Mouse (Mus musculus): ENCODE measurements around the gene Plxna2. TPM values are rescaled to one million over a fixed set of nuclear protein-coding genes. Genes with fewer than 3 reads are reported as not detected.

Plxna2 gene
- polyA plus RNA-seq, 1 experiment from 2014 or later: 48.3 TPM

DNA sequence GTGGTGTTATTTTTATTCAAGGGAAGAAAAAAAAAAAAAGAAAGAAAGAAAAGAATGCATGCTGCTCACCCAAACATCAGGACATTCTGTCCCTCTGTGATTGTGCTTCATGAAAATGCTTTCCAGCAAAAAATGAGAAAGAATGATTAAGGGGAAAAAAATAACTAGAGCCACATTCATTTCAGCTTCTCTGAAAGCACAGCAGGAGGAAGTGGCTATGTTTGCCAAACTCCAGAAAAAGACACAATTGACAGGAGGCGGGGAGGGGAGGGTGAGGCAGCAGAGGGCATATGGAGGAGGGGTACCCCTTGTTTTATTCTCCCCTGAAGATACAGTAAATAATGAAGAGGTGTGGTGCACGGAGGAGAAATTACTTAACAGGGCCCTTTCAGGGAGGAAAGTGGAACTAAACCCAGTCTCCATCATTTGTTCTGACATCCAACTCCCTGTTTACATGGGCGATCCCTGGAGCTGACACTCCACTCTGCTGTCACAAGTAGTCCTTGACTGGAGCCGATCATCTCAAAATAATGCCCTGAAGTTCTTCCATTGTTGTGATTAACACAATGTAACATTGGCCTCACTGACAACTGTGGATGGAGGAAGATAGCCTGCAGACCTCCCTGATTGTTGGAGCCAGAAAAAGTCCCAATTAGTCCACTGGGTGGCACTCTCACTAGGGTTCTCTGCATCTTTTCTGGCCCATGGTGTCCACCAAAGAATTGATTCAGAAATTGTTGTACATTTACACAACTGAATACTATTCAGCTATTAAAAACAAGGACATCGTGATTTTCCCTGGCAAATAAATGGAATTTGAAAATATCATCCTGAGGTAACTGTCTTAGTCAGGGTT lies 10.4 kb upstream of the Plxna2 start:
- Histone ChIP-seq H3K9ac (no peak overlapping the region), H3K9me3 (ENCODE audit: control insufficient read depth, low read length) (no peaks in the 10 kb centered on the region), H3K4me1 (replicated peaks; ENCODE audit: control insufficient read depth, insufficient read depth, low read length) (no peaks in the 10 kb centered on the region), H3K4me3 (replicated peaks; ENCODE audit: low read length) (no peak overlapping the region), H3K4me2 (replicated peaks) (no peak overlapping the region), H3K27ac (no peak overlapping the region), H3K36me3 (replicated peaks; ENCODE audit: control insufficient read depth, insufficient read depth) (no peaks in the 10 kb centered on the region), H3K27me3 (ENCODE audit: control insufficient read depth, insufficient read depth, low read length) (no peaks in the 10 kb centered on the region)
- ATAC-seq (ENCODE audit: low FRiP score): no peak
- WGBS: 54% methylated on average over 5 of the region's 5 CpGs
- DNase-seq (ENCODE audit: low spot score): no peak

DNA sequence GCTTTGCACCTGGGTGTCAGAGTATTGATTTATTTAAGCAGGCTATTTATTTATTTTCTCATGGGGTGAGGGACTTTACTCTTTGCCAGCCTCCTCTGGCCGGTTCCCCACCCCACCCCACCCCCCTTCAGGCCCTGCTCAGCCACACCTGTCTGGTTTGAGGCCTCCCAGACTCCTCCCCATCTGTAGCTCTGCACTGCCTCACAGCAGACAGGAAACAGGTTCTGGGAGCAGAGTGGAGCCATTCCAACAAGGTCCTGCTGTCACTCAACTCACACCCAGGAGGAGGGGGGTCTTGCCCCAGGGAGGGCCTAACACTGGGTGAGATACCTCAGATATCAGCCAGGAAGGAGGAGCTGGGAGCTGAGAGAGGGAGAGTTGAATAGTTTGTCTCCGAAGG lies 7.5 kb upstream of the Plxna2 start:
- WGBS: 16% methylated on average over 2 of the region's 2 CpGs
- H3K27me3 ChIP-seq (ENCODE audit: control insufficient read depth, insufficient read depth, low read length): no peaks in the 10 kb centered on the region
- H3K4me3 ChIP-seq (replicated peaks; ENCODE audit: low read length): no peak overlapping the region
- no peaks in the 10 kb centered on the region for H3K36me3 ChIP-seq (replicated peaks; ENCODE audit: control insufficient read depth, insufficient read depth)
- H3K9me3 ChIP-seq (ENCODE audit: control insufficient read depth, low read length): no peaks in the 10 kb centered on the region
- no peak overlapping the region for H3K27ac ChIP-seq
- DNase-seq (ENCODE audit: low spot score) (no peak), ATAC-seq (ENCODE audit: low FRiP score) (no peak)
- H3K9ac ChIP-seq: no peak overlapping the region
- no peak overlapping the region for H3K4me2 ChIP-seq (replicated peaks)
- 0 out of 2 replicates have a peak, but pooled peaks cover 6% of the 10 kb centered on the region for H3K4me1 ChIP-seq (replicated peaks; ENCODE audit: control insufficient read depth, insufficient read depth, low read length)

DNA sequence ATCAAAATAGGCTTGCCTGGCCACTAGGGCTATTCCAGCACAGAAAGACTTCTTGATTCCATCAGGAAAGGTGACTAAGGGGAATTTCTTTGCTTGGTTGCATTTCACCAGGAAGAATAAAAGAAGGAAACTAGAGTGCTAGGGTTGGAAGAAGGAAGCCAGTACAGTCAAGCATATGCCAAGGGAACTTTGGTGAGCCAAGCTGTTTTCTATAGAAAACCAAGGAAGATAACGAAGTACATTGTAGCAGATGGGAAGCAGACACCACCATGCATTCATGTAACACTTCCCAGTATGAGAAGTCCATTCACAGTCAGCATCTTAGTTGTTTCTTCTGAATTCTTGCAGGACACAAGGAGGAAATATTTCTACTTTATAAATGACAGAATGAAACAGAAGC lies 5.4 kb upstream of the Plxna2 start:
- Histone ChIP-seq H3K4me2 (replicated peaks) (no peak overlapping the region), H3K4me1 (replicated peaks; ENCODE audit: control insufficient read depth, insufficient read depth, low read length) (0 out of 2 replicates have a peak, but pooled peaks cover 6% of the 10 kb centered on the region), H3K9ac (no peak overlapping the region), H3K27ac (no peak overlapping the region), H3K27me3 (ENCODE audit: control insufficient read depth, insufficient read depth, low read length) (no peaks in the 10 kb centered on the region), H3K9me3 (ENCODE audit: control insufficient read depth, low read length) (no peaks in the 10 kb centered on the region), H3K36me3 (replicated peaks; ENCODE audit: control insufficient read depth, insufficient read depth) (no peaks in the 10 kb centered on the region), H3K4me3 (replicated peaks; ENCODE audit: low read length) (no peak overlapping the region)
- ATAC-seq (ENCODE audit: low FRiP score) (no peak), DNase-seq (ENCODE audit: low spot score) (no peak)
- WGBS: 71% methylated on average over 1 of the region's 1 CpGs

DNA sequence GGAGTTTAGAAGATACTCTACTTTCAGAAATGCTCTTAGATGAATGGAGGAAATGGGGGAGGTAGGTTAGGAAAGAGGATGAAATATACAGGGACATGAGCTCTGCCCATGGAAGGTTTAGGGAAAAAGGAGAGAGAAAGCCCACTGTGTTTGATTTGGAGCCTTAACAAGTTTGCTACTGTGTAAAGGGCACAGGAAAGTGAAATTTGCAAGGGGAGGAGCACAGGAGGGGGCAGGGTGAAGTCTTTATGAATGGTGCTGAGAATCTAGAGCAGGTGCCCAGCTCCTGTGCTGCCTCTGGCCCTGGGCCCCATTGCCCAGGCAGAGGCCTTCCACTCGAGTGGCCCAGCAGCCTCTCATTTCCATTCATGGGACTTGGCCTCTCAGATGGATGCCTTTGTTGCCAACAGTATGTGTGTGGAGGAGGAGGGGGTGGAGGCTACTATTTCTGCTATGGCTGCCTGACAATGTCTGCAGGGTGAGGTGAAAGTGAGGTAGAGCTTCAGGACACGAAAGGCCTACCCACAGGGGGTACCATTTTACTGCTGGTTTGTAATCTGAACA lies 4.7 kb upstream of the Plxna2 start:
- no peaks in the 10 kb centered on the region for H3K9me3 ChIP-seq (ENCODE audit: control insufficient read depth, low read length)
- WGBS: 11% methylated on average over 2 of the region's 2 CpGs
- H3K36me3 ChIP-seq (replicated peaks; ENCODE audit: control insufficient read depth, insufficient read depth): no peaks in the 10 kb centered on the region
- H3K4me1 ChIP-seq (replicated peaks; ENCODE audit: control insufficient read depth, insufficient read depth, low read length): 0 out of 2 replicates have a peak, but pooled peaks cover 6% of the 10 kb centered on the region
- H3K27me3 ChIP-seq (ENCODE audit: control insufficient read depth, insufficient read depth, low read length): no peaks in the 10 kb centered on the region
- DNase-seq (ENCODE audit: low spot score) (peak; percentile 31), ATAC-seq (ENCODE audit: low FRiP score) (peak; percentile 67; the same call in 1 of the 2 replicates)
- no peak overlapping the region for H3K4me3 ChIP-seq (replicated peaks; ENCODE audit: low read length)
- no peak overlapping the region for H3K27ac ChIP-seq
- H3K9ac ChIP-seq: no peak overlapping the region
- no peak overlapping the region for H3K4me2 ChIP-seq (replicated peaks)

DNA sequence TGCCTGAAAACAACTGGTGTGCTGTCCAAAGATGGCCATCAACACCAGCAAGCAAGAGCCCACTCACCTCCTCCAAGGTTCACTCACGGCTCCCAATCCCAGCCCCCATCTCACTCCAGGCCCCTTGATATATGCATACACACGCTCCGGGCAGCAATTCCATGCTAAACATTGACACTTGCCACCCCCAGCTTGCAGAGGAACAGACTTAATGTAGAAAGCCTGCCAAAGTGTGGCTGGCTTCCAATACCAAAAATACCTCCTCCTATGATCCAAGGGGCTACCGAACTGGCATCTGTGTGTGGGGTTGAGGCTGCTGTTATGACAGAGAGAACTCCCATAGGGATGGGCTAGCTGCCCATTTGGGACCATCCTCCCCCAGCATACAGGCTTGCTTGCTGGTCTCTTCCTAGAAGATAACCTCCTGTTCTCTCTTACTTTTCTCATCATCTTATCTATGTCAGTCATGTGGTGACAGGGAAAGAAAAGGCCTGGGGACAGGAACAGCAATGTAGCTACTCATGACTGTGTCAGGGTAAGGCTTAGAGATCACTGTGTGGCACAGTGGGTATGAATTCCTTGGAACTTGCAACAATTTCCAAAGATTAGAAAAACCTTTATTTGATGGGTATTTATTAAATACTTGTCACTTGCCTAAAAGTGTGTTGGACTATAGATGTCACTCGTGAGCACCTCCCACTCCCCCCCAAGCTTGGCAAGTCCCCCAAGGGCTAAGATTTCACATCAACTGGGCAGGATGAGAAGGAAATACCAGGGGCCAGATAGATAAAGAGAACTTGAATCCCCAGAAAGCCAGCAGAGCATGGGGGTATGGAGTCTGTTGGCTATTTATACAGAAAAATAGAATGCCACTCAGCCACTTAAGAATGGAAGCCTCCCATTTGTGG lies 3.8 kb upstream of the Plxna2 start:
- ATAC-seq (ENCODE audit: low FRiP score): no peak
- Histone ChIP-seq H3K27ac (no peak overlapping the region), H3K9ac (no peak overlapping the region)

DNA sequence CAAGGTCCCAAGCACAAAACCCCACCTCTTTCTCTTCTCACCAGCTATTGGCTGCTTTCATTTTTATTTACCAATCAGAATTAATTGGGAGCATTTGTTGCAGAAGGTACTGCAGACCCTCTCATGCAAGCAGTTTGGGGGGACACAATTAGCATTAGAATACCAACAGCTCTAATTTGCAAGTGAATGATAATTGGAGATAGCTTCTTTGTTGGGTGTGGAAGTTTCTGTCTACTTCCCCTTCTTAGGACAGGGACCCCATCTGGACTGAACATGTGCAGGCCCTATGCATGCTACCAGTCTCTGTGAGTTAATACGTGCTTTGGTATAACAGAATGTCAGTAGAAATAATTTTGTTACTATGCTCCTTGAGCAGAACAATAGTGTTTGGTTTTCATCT lies 1.9 kb upstream of the Plxna2 start:
- Histone ChIP-seq H3K27ac (no peak overlapping the region), H3K9me3 (ENCODE audit: control insufficient read depth, low read length) (no peaks in the 10 kb centered on the region), H3K4me1 (replicated peaks; ENCODE audit: control insufficient read depth, insufficient read depth, low read length) (0 out of 2 replicates have a peak, but pooled peaks cover 6% of the 10 kb centered on the region), H3K36me3 (replicated peaks; ENCODE audit: control insufficient read depth, insufficient read depth) (no peaks in the 10 kb centered on the region), H3K9ac (no peak overlapping the region), H3K4me2 (replicated peaks) (no peak overlapping the region), H3K27me3 (ENCODE audit: control insufficient read depth, insufficient read depth, low read length) (no peaks in the 10 kb centered on the region), H3K4me3 (replicated peaks; ENCODE audit: low read length) (no peak overlapping the region)
- DNase-seq (ENCODE audit: low spot score) (no peak), ATAC-seq (ENCODE audit: low FRiP score) (no peak)
- 34% methylated on average over 1 of the region's 1 CpGs for WGBS

More for the DNA sequence above, 3.8 kb upstream of the Plxna2 start:
- no peak for DNase-seq (ENCODE audit: low spot score)
- Histone ChIP-seq H3K4me2 (replicated peaks) (no peak overlapping the region), H3K27me3 (ENCODE audit: control insufficient read depth, insufficient read depth, low read length) (no peaks in the 10 kb centered on the region), H3K9me3 (ENCODE audit: control insufficient read depth, low read length) (no peaks in the 10 kb centered on the region), H3K4me3 (replicated peaks; ENCODE audit: low read length) (no peak overlapping the region), H3K36me3 (replicated peaks; ENCODE audit: control insufficient read depth, insufficient read depth) (no peaks in the 10 kb centered on the region), H3K4me1 (replicated peaks; ENCODE audit: control insufficient read depth, insufficient read depth, low read length) (0 out of 2 replicates have a peak, but pooled peaks cover 6% of the 10 kb centered on the region)
- WGBS: 60% methylated on average over 5 of the region's 5 CpGs

DNA sequence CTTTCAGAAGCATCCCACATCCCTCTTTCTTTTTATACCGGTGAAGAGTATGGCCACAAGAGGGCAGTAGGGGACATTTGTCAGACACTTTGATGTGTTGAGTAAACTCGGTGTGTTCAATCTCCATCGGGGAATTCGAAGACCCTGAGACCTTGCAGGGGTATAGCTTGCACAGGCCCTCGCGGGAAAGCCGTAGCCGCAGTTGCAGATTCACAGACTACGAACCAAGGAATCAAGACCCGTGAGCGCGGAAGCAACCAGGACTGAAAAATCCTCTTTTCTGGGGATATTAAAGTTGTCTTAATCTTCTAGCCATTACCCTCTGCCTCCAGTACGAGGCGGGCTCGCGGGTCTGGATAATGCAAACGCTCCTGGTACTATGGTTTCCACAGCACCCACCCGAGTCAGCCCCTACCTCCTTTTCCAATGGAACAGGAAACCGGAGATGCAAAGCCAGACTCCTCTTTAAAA lies 858 bp downstream of the Plxna2 start:
- Histone ChIP-seq H3K4me1 (replicated peaks; ENCODE audit: control insufficient read depth, insufficient read depth, low read length) (peaks cover 25% of the 10 kb centered on the region), H3K27ac (peak overlapping the region; percentile 91), H3K27me3 (ENCODE audit: control insufficient read depth, insufficient read depth, low read length) (no peaks in the 10 kb centered on the region), H3K4me2 (replicated peaks) (peak overlapping the region; percentile 76), H3K36me3 (replicated peaks; ENCODE audit: control insufficient read depth, insufficient read depth) (no peaks in the 10 kb centered on the region), H3K9ac (peak overlapping the region; percentile 96), H3K4me3 (replicated peaks; ENCODE audit: low read length) (peak overlapping the region; percentile 79), H3K9me3 (ENCODE audit: control insufficient read depth, low read length) (no peaks in the 10 kb centered on the region)
- peak; percentile 91 for DNase-seq (ENCODE audit: low spot score)
- ATAC-seq (ENCODE audit: low FRiP score): peak; percentile 44; the same call in 1 of the 2 replicates
- 1% methylated on average over 19 of the region's 19 CpGs for WGBS

DNA sequence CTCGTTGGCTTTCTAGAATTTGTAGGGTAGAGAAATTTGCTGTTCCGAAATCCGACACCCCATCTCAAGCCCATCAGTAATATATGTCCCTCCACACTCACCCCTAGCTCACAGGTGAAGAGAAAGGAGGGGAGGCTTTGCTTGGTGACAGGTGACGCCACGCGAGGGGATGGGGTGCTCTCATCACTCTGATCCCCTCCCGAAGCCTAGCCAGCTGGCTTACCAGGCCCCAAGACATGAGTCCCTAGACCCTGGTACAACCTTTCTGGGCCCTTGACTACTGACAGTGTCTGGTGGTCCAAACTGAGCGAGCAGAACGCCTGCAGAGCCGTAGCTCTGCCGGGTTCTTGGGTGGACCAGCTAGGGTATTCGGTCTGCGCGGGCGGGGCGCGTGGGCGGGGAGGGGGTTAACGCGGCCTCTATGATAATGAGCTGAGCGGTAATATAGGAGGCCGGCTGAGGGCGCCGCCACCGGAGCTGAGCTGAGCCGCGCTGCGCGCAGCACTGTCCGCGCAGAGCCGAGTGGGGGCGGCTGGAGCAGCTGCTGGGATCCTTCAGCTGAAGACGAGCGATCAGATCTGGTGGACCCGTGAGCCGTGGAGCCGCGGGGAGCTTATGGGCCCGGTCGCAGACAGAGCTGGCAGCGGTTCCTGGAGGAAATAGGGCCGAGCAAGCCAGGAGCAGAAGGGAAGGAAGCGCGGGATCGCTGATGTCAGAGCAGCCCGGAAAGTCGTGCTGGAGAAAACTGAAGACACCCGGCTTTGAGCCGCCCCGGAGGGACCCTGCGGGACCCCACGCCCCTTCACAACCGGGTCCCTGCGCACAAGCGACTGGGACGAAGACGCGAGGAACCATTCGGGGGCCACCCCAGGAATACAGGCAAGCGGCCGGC lies 1.6 kb downstream of the Plxna2 start:
- peak overlapping the region; percentile 76 for H3K4me2 ChIP-seq (replicated peaks)
- H3K27me3 ChIP-seq (ENCODE audit: control insufficient read depth, insufficient read depth, low read length): no peaks in the 10 kb centered on the region
- no peaks in the 10 kb centered on the region for H3K36me3 ChIP-seq (replicated peaks; ENCODE audit: control insufficient read depth, insufficient read depth)
- ATAC-seq (ENCODE audit: low FRiP score) (peak; percentile 93), DNase-seq (ENCODE audit: low spot score) (peak; percentile 86)
- 2% methylated on average over 62 of the region's 62 CpGs for WGBS
- H3K4me3 ChIP-seq (replicated peaks; ENCODE audit: low read length): peak overlapping the region; percentile 79
- H3K4me1 ChIP-seq (replicated peaks; ENCODE audit: control insufficient read depth, insufficient read depth, low read length): peaks cover 32% of the 10 kb centered on the region
- peak overlapping the region; percentile 91 for H3K27ac ChIP-seq
- no peaks in the 10 kb centered on the region for H3K9me3 ChIP-seq (ENCODE audit: control insufficient read depth, low read length)
- H3K9ac ChIP-seq: peak overlapping the region; percentile 96

Data from hindbrain, embryonic 14.5 days (tissue).